Mouse (Mus musculus): Measurements from ENCODE around the gene A630023A22Rik. TPM values are rescaled to one million over a fixed set of nuclear protein-coding genes. Genes with fewer than 3 reads are reported as not detected.

A630023A22Rik gene
- polyA plus RNA-seq, 1 experiment from 2014 or later, result not detected

Other genes with a start within 250 kb of the A630023A22Rik start
- 5.8 and 6.7 TPM in 2 replicates for gene Gdf10, start 179.2 kb downstream of the A630023A22Rik start, polyA plus RNA-seq (2014; fragmentation: Nextera tagmentation; extraction: Ambion mirVana)
- not detected in 2 replicates for gene Gdf2, start 161.7 kb downstream of the A630023A22Rik start, polyA plus RNA-seq (2014; fragmentation: Nextera tagmentation; extraction: Ambion mirVana)
- not detected in 2 replicates for gene Rbp3, start 148.8 kb downstream of the A630023A22Rik start, polyA plus RNA-seq (2014; fragmentation: Nextera tagmentation; extraction: Ambion mirVana)
- gene Zfp488, start 124.0 kb downstream of the A630023A22Rik start, polyA plus RNA-seq (2014; fragmentation: Nextera tagmentation; extraction: Ambion mirVana), result 0.31 and 0.45 TPM in 2 replicates
- not detected in 2 replicates for gene Gm30083, start 87.6 kb downstream of the A630023A22Rik start, polyA plus RNA-seq (2014; fragmentation: Nextera tagmentation; extraction: Ambion mirVana)
- gene Gm5460, start 86.0 kb downstream of the A630023A22Rik start, polyA plus RNA-seq (2014; fragmentation: Nextera tagmentation; extraction: Ambion mirVana), result not detected in 2 replicates
- gene Antxrl, start 50.0 kb downstream of the A630023A22Rik start, polyA plus RNA-seq (2014; fragmentation: Nextera tagmentation; extraction: Ambion mirVana), result not detected in 2 replicates
- gene Anxa8, start 16.8 kb downstream of the A630023A22Rik start, polyA plus RNA-seq (2014; fragmentation: Nextera tagmentation; extraction: Ambion mirVana), result 50.6 and 54.0 TPM in 2 replicates
- gene Npy4r, start 49.7 kb upstream of the A630023A22Rik start, polyA plus RNA-seq (2014; fragmentation: Nextera tagmentation; extraction: Ambion mirVana), result 0.13 and 0.19 TPM in 2 replicates
- 0.29 and 0.32 TPM in 2 replicates for gene Gprin2, start 98.9 kb upstream of the A630023A22Rik start, polyA plus RNA-seq (2014; fragmentation: Nextera tagmentation; extraction: Ambion mirVana)
- gene Syt15, start 116.8 kb upstream of the A630023A22Rik start, polyA plus RNA-seq (2014; fragmentation: Nextera tagmentation; extraction: Ambion mirVana), result 0.58 and 0.81 TPM in 2 replicates
- 8.0 and 8.6 TPM in 2 replicates for gene Shld2, start 207.7 kb upstream of the A630023A22Rik start, polyA plus RNA-seq (2014; fragmentation: Nextera tagmentation; extraction: Ambion mirVana)
- gene Glud1, start 208.0 kb upstream of the A630023A22Rik start, polyA plus RNA-seq (2014; fragmentation: Nextera tagmentation; extraction: Ambion mirVana), result 76.5 and 82.5 TPM in 2 replicates